Mouse (Mus musculus): Measurements from ENCODE around the gene Tm7sf2. TPM values are rescaled to one million over a fixed set of nuclear protein-coding genes. Genes with fewer than 3 reads are reported as not detected.

The Tm7sf2 gene
- polyA plus RNA-seq, 1 experiment, result not detected

- H3K4me3 ChIP-seq (ENCODE audit: insufficient read depth, low read depth, low read length), result no peak overlapping the region
- H3K4me1 ChIP-seq (ENCODE audit: control insufficient read depth, insufficient read depth, low read length), result peaks cover 22% of the 10 kb centered on the region
- no peak overlapping the region for H3K27ac ChIP-seq (ENCODE audit: insufficient read depth, low read depth, low read length)
- TF ChIP-seq CTCF (IDR thresholded peaks at IDR 0.05; ENCODE audit: insufficient read depth, low read depth, low read length) (peak; percentile 79), POLR2A (IDR thresholded peaks at IDR 0.05; ENCODE audit: insufficient read depth, low read depth, low read length) (no peak)
- WGBS, result 27% methylated on average over 15 of the region's 15 CpGs
Observed at GRCm38 (mm10) chr19:6018142-6019089, 49.8 kb downstream of the Tm7sf2 start.

GRCm38 (mm10) chr19:6016532-6016931, 51.6 kb downstream of the Tm7sf2 start:
- Histone ChIP-seq H3K4me1 (ENCODE audit: control insufficient read depth, insufficient read depth, low read length) (peaks cover 22% of the 10 kb centered on the region), H3K27ac (ENCODE audit: insufficient read depth, low read depth, low read length) (no peak overlapping the region), H3K4me3 (ENCODE audit: insufficient read depth, low read depth, low read length) (peak overlapping the region; percentile 63; the same call in 1 of the 2 replicates)
- 52% methylated on average over 7 of the region's 7 CpGs for WGBS
- TF ChIP-seq CTCF (IDR thresholded peaks at IDR 0.05; ENCODE audit: insufficient read depth, low read depth, low read length) (no peak), POLR2A (IDR thresholded peaks at IDR 0.05; ENCODE audit: insufficient read depth, low read depth, low read length) (no peak)

GRCm38 (mm10) chr19:6015511-6016315, 52.5 kb downstream of the Tm7sf2 start, which contains the start of gene Capn1:
Gene Capn1 (minus strand): TSS chr19:6015897.
- H3K4me1 ChIP-seq (ENCODE audit: control insufficient read depth, insufficient read depth, low read length), result peaks cover 22% of the 10 kb centered on the region
- H3K27ac ChIP-seq (ENCODE audit: insufficient read depth, low read depth, low read length), result peak within 1 kb of the TSS; percentile 65
- 4% methylated on average over 40 of the region's 40 CpGs for WGBS

GRCm38 (mm10) chr19:6014991-6015510, 53.1 kb downstream of the Tm7sf2 start:
- TF ChIP-seq CTCF (IDR thresholded peaks at IDR 0.05; ENCODE audit: insufficient read depth, low read depth, low read length) (no peak), POLR2A (IDR thresholded peaks at IDR 0.05; ENCODE audit: insufficient read depth, low read depth, low read length) (no peak)
- WGBS, result 1% methylated on average over 16 of the region's 18 CpGs
- H3K4me1 ChIP-seq (ENCODE audit: control insufficient read depth, insufficient read depth, low read length), result peaks cover 22% of the 10 kb centered on the region
- peak overlapping the region; percentile 63 for H3K4me3 ChIP-seq (ENCODE audit: insufficient read depth, low read depth, low read length)
- H3K27ac ChIP-seq (ENCODE audit: insufficient read depth, low read depth, low read length), result peak overlapping the region; percentile 65

More at GRCm38 (mm10) chr19:6015511-6016315, 52.5 kb downstream of the Tm7sf2 start, which contains the start of gene Capn1:
- TF ChIP-seq CTCF (IDR thresholded peaks at IDR 0.05; ENCODE audit: insufficient read depth, low read depth, low read length) (no peak), POLR2A (IDR thresholded peaks at IDR 0.05; ENCODE audit: insufficient read depth, low read depth, low read length) (no peak)
- H3K4me3 ChIP-seq (ENCODE audit: insufficient read depth, low read depth, low read length), result peak within 1 kb of the TSS; percentile 63

GRCm38 (mm10) chr19:6013691-6014090, 54.5 kb downstream of the Tm7sf2 start:
- H3K4me1 ChIP-seq (ENCODE audit: control insufficient read depth, insufficient read depth, low read length), result peaks cover 22% of the 10 kb centered on the region
- TF ChIP-seq POLR2A (IDR thresholded peaks at IDR 0.05; ENCODE audit: insufficient read depth, low read depth, low read length) (no peak), CTCF (IDR thresholded peaks at IDR 0.05; ENCODE audit: insufficient read depth, low read depth, low read length) (no peak)
- no peak overlapping the region for H3K4me3 ChIP-seq (ENCODE audit: insufficient read depth, low read depth, low read length)
- 95% methylated on average over 10 of the region's 10 CpGs for WGBS
- no peak overlapping the region for H3K27ac ChIP-seq (ENCODE audit: insufficient read depth, low read depth, low read length)

Other genes with a start within 250 kb of the Tm7sf2 start
- gene Frmd8, start 193.1 kb downstream of the Tm7sf2 start, polyA plus RNA-seq (2012; ENCODE audit: insufficient read depth, insufficient read length, low replicate concordance, missing spikeins), result not detected in 2 replicates
- gene Slc25a45, start 190.6 kb downstream of the Tm7sf2 start, polyA plus RNA-seq (2012; ENCODE audit: insufficient read depth, insufficient read length, low replicate concordance, missing spikeins), result not detected in 2 replicates
- not detected in 2 replicates for gene Tigd3, start 174.2 kb downstream of the Tm7sf2 start, polyA plus RNA-seq (2012; ENCODE audit: insufficient read depth, insufficient read length, low replicate concordance, missing spikeins)
- not detected in 2 replicates for gene Dpf2, start 155.4 kb downstream of the Tm7sf2 start, polyA plus RNA-seq (2012; ENCODE audit: insufficient read depth, insufficient read length, low replicate concordance, missing spikeins)
- not detected in 2 replicates for gene Cdc42ep2, start 143.6 kb downstream of the Tm7sf2 start, polyA plus RNA-seq (2012; ENCODE audit: insufficient read depth, insufficient read length, low replicate concordance, missing spikeins)
- not detected in 2 replicates for gene Pola2, start 104.2 kb downstream of the Tm7sf2 start, polyA plus RNA-seq (2012; ENCODE audit: insufficient read depth, insufficient read length, low replicate concordance, missing spikeins)
- gene Slc22a20, start 82.2 kb downstream of the Tm7sf2 start, polyA plus RNA-seq (2012; ENCODE audit: insufficient read depth, insufficient read length, low replicate concordance, missing spikeins), result not detected in 2 replicates
- not detected in 2 replicates for gene Capn1, start 52.5 kb downstream of the Tm7sf2 start, polyA plus RNA-seq (2012; ENCODE audit: insufficient read depth, insufficient read length, low replicate concordance, missing spikeins)
- not detected in 2 replicates for gene Syvn1, start 21.8 kb downstream of the Tm7sf2 start, polyA plus RNA-seq (2012; ENCODE audit: insufficient read depth, insufficient read length, low replicate concordance, missing spikeins)
- gene Mrpl49, start 10.6 kb downstream of the Tm7sf2 start, polyA plus RNA-seq (2012; ENCODE audit: insufficient read depth, insufficient read length, low replicate concordance, missing spikeins), result not detected in 2 replicates
- 1,126 and 1,387 TPM in 2 replicates for gene Fau, start 10.5 kb downstream of the Tm7sf2 start, polyA plus RNA-seq (2012; ENCODE audit: insufficient read depth, insufficient read length, low replicate concordance, missing spikeins)
- gene Znhit2, start 7.2 kb downstream of the Tm7sf2 start, polyA plus RNA-seq (2012; ENCODE audit: insufficient read depth, insufficient read length, low replicate concordance, missing spikeins), result not detected in 2 replicates
- gene Vps51, start 8.9 kb upstream of the Tm7sf2 start, polyA plus RNA-seq (2012; ENCODE audit: insufficient read depth, insufficient read length, low replicate concordance, missing spikeins), result not detected in 2 replicates
- not detected in 2 replicates for gene Tmem262, start 11.7 kb upstream of the Tm7sf2 start, polyA plus RNA-seq (2012; ENCODE audit: insufficient read depth, insufficient read length, low replicate concordance, missing spikeins)
- gene Gm28374, start 13.9 kb upstream of the Tm7sf2 start, polyA plus RNA-seq (2012; ENCODE audit: insufficient read depth, insufficient read length, low replicate concordance, missing spikeins), result not detected in 2 replicates
- gene Zfpl1, start 16.6 kb upstream of the Tm7sf2 start, polyA plus RNA-seq (2012; ENCODE audit: insufficient read depth, insufficient read length, low replicate concordance, missing spikeins), result not detected in 2 replicates
- not detected in 2 replicates for gene Cdca5, start 16.6 kb upstream of the Tm7sf2 start, polyA plus RNA-seq (2012; ENCODE audit: insufficient read depth, insufficient read length, low replicate concordance, missing spikeins)
- gene AC131692.1, start 26.0 kb upstream of the Tm7sf2 start, polyA plus RNA-seq (2012; ENCODE audit: insufficient read depth, insufficient read length, low replicate concordance, missing spikeins), result not detected in 2 replicates
- not detected in 2 replicates for gene Naaladl1, start 37.4 kb upstream of the Tm7sf2 start, polyA plus RNA-seq (2012; ENCODE audit: insufficient read depth, insufficient read length, low replicate concordance, missing spikeins)
- gene Sac3d1, start 50.3 kb upstream of the Tm7sf2 start, polyA plus RNA-seq (2012; ENCODE audit: insufficient read depth, insufficient read length, low replicate concordance, missing spikeins), result not detected in 2 replicates
- gene Snx15, start 59.9 kb upstream of the Tm7sf2 start, polyA plus RNA-seq (2012; ENCODE audit: insufficient read depth, insufficient read length, low replicate concordance, missing spikeins), result not detected in 2 replicates
- gene Batf2, start 72.6 kb upstream of the Tm7sf2 start, polyA plus RNA-seq (2012; ENCODE audit: insufficient read depth, insufficient read length, low replicate concordance, missing spikeins), result not detected in 2 replicates
- not detected in 2 replicates for gene Arl2, start 73.2 kb upstream of the Tm7sf2 start, polyA plus RNA-seq (2012; ENCODE audit: insufficient read depth, insufficient read length, low replicate concordance, missing spikeins)
- not detected in 2 replicates for gene Majin, start 116.0 kb upstream of the Tm7sf2 start, polyA plus RNA-seq (2012; ENCODE audit: insufficient read depth, insufficient read length, low replicate concordance, missing spikeins)
- not detected in 2 replicates for gene Gpha2, start 158.0 kb upstream of the Tm7sf2 start, polyA plus RNA-seq (2012; ENCODE audit: insufficient read depth, insufficient read length, low replicate concordance, missing spikeins)
- not detected in 2 replicates for gene Ppp2r5b, start 167.5 kb upstream of the Tm7sf2 start, polyA plus RNA-seq (2012; ENCODE audit: insufficient read depth, insufficient read length, low replicate concordance, missing spikeins)
- not detected in 2 replicates for gene Atg2a, start 173.3 kb upstream of the Tm7sf2 start, polyA plus RNA-seq (2012; ENCODE audit: insufficient read depth, insufficient read length, low replicate concordance, missing spikeins)
- not detected in 2 replicates for gene Ehd1, start 208.4 kb upstream of the Tm7sf2 start, polyA plus RNA-seq (2012; ENCODE audit: insufficient read depth, insufficient read length, low replicate concordance, missing spikeins)
- gene Cdc42bpg, start 238.1 kb upstream of the Tm7sf2 start, polyA plus RNA-seq (2012; ENCODE audit: insufficient read depth, insufficient read length, low replicate concordance, missing spikeins), result not detected in 2 replicates

Measured in olfactory bulb, adult 2 months (tissue).